Mouse (Mus musculus): ENCODE data around the gene Akt1s1.

- no peak for TF ChIP-seq EP300 (IDR thresholded peaks at IDR 0.05; ENCODE audit: low read length)
- TF ChIP-seq USF1 (IDR thresholded peaks at IDR 0.05; ENCODE audit: low read depth, low read length), result no peak
- no peak for TF ChIP-seq USF2 (conservative IDR thresholded peaks at IDR 0.05; ENCODE audit: low read depth, low read length)
- peak; percentile 87 for TF ChIP-seq POLR2A (IDR thresholded peaks at IDR 0.05; ENCODE audit: low read depth, low read length)
- TF ChIP-seq SIN3A (IDR thresholded peaks at IDR 0.05; ENCODE audit: low read length), result 0 out of 2 replicates have a peak, but pooled peaks have one; percentile 40
- TF ChIP-seq HCFC1 (IDR thresholded peaks at IDR 0.05; ENCODE audit: low read depth, low read length), result peak; percentile 72
- no peak for TF ChIP-seq CTCF (conservative IDR thresholded peaks at IDR 0.05 in 1 of 2, IDR thresholded peaks at IDR 0.05 in 1 of 2; ENCODE audit: low read depth in 2 of 2, low read length in 2 of 2)
- TF ChIP-seq MXI1 (IDR thresholded peaks at IDR 0.05; ENCODE audit: low read depth, low read length), result no peak
- peak; percentile 97 for TF ChIP-seq CHD2 (IDR thresholded peaks at IDR 0.05; ENCODE audit: low read length)
- TF ChIP-seq TCF12 (IDR thresholded peaks at IDR 0.05; ENCODE audit: low read depth, low read length), result peak; percentile 82; the same call in 1 of the 2 replicates
Observed at GRCm38 (mm10) chr7:44815721-44816469, 32.9 kb upstream of the Akt1s1 start, which contains the start of the genes Nup62 and Il4i1.

Data from CH12.LX (cell line).